Mouse (Mus musculus) adrenal gland, adult 2 months (tissue): Measurements from ENCODE around the gene Map4. TPM values are rescaled to one million over a fixed set of nuclear protein-coding genes. Genes with fewer than 3 reads are reported as not detected.

Experiments
- DNase-seq: peaks from one replicate; pipeline ENCODE4 v3.0.0; 2021
- polyA plus RNA-seq: library from polyadenylated mRNA; depleted of rRNA; stranded (reverse); fragments of >200 nt; gene quantifications from 2 replicates; pipeline ENCODE4 v1.2.3, GENCODE M21; 2012
- total RNA-seq, 2 experiments: library from RNA; stranded (reverse); gene quantifications; 2 replicates each; pipeline ENCODE4 v1.2.3; 2021

Gene Map4
- total and polyA plus RNA-seq, 3 experiments, result 81.6 to 223 (median 82.5) TPM

DNA sequence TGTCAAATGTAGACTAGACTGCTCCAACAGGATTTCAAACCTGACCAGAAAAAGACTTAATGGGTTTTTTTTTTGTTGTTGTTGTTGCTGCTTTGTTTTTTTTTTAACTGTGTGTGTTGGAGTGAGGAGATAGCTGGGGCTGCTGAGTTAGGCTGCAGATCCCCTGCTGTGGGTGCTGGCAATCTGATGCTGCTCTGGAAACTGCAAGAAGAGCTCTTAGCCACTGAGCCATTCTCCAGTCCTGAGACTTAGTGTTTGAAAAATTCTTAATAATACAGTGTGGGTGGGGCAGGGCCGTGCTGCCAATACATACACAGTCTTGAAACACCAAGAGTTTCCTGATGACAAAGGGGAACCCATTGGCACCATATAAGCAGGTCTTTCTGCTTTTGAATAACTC, 70.7 kb downstream of the Map4 start:
- no peak for DNase-seq

DNA sequence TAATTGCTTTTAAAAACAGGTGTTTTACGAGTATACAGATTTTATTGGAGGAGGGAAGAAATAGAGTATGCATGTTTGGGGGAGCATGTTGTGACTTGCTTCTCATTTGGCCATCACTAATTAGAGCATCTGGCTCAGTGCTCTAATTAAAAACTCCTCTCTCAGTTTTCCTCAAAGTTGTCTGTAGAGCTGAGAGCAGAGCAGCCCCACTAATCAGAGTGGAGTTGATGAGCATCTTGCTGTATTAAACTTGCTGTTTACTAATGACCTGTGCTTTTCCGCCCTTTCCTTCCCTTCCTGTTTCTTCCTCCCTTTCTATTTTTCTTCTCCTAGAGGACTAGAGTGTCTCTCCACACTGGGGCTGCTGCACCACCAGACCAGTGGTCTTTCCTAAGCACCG, 71.2 kb downstream of the Map4 start:
- no peak for DNase-seq

DNA sequence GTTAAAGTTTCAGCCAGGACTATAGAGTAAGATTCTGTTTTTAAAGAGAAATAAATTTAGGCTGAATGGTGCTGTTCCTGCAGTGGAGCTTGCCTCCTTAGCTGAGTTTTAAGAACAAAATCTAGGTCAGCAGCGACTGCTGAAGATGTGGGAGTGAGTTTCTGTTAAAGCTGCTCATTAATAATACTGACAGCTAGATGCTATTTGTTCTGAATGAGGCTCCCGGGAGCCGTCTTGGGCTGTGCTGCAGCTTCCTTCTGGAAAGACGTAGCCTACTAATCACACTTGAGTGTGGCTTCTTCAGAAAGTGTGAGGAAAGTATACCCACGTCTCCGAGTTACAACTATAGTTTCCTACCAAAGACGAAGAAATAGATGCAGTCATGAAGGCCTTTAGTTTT, 88.0 kb downstream of the Map4 start:
- no peak for DNase-seq

DNA sequence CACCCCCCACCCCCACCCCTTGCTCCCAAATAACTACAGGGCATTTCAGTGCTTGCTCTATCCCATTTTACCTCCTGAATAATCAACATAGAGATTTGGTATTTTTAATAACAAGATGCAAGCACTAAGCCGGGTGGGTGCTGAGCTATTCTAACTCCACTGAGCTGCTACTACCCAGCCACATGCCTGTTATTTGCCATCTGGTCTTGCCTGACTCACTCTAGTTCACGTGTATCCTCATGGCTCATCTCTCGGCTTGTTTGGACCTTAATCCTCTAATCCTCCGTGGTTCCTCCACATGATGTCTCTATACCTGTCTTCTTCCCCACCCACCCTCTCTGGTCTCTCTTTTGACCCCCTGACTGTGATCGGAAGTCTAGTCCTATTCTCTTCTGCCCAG, 89.1 kb downstream of the Map4 start:
- DNase-seq, result no peak

DNA sequence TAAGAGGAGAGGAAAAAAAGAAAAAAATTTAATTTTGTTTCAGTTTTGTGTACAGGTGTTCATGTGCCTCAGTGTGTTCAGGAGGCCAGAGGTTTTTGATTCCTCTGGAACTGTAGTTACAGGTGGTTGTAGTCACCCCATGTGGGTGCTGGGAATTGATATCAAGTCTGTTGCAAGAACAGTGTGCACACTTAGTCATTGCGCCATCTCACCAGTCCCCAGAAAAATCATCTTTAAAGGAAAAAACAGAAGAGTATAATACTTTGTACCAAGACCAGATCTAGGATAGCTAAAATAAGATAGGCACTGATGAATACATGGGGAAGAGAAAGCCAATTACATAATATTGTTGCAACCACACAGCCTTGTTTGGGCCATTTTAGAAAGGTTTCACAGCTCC, 90.2 kb downstream of the Map4 start:
- DNase-seq, result no peak

DNA sequence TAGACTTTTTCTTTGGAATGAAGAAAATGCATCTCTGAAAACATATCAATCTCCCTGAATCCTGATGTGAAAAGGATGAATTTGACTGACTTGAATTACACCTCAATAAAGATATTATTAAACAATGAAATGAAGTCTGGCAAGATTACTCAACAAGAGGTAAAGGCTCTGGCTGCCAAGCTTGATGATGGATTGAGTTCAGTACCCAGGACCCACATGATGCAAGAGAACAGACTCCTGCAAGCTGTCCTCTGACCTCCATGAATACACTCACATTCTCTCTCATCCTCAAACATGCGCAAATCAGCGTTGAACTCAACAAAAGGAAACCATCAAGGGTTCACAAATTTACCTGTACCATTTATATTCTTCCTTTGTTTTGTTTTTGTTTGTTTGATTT, 90.9 kb downstream of the Map4 start:
- peak; percentile 19 for DNase-seq

DNA sequence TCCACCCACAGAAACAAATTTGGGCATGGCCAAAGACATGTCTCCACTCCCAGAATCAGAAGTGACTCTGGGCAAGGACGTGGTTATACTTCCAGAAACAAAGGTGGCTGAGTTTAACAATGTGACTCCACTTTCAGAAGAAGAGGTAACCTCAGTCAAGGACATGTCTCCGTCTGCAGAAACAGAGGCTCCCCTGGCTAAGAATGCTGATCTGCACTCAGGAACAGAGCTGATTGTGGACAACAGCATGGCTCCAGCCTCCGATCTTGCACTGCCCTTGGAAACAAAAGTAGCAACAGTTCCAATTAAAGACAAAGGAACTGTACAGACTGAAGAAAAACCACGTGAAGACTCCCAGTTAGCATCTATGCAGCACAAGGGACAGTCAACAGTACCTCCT, 103.8 kb downstream of the Map4 start:
- DNase-seq, result no peak

DNA sequence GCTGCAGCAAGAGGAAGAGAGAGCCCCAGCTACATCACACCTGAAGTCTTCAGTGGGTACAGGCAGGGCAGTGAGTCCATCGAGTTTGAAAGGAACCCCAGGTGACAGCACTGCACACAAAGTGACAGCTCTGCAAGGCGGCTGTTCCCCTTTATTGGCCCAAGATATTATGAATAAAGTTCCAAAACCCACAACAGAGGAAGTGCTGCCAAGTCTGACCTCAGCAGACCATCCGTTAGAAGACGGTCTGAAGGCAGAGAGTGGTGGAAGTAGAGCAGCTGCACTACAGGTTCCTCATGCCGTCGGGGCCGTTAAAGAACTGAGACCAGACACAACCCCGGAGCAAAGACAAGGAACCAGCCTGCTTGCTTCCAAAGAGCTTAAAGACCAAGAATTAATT, 106.6 kb downstream of the Map4 start:
- DNase-seq, result peak; percentile 16

DNA sequence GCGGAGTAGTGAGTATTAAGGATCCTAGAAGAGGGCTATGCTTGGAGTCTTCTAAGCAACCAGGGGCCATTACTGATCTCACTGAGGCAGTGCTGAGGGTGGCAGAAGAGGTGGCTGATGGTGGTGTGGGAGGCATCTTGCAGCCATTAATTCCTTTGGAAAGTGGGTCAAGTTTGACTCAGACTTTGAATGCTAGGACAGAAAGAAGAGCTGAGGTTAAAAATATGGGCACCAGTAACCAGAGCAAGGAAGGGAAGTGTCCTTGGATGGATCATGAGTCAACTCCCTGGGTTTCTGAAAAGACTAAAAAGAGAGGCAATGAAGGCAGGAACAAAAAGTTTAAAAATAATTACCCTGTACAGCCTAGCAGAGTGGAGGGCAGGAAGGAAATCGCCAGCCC, 107.2 kb downstream of the Map4 start:
- peak; percentile 58 for DNase-seq

DNA sequence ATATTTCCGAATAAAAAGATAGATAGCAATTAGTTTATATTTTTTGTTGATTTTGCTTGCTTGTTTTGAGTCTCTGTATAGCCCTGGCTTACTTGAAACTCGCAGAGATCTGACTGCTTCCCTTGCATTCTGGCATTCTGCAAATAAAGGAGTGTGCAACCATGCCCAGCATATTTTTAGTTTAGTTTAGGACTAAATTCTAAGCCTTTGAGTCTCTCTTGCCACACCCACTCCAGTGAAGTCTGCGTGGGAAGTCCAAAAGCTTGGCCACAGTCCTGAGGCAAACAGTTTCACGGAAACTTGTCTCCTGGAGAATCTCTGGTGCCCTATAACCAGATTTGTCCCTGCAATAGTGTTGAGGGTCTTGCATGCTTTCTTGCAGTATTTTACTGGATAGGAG, 113.1 kb downstream of the Map4 start:
- DNase-seq, result no peak

DNA sequence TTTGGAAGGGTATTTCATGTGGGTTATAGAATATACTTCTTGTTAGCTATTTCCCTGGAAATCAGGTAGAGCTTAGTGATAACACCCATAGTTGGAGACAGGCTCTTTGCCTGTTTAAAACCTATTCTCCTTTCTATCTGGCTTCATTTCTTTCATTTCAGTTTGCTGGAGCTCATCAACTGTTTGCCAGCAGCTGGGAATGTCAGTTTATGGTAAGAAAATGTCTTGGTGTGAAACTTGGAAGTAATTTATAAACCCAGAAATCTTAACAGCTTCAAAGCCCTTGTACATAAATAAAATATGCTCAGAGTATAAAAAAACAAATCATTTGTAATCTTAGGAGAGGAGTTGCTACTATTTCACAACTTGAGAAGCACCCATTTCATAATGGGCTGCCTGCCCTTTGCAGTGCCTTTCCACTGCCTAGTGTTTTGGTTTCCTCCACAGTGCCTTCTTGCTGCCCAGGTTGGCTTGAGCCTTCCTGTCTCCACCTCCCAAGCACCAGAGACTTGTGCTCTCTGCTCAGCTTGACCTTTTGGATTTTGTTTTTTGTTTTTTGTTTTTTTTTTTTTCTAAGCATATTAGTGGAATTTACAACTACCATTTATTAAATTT, 114.6 kb downstream of the Map4 start:
- no peak for DNase-seq

DNA sequence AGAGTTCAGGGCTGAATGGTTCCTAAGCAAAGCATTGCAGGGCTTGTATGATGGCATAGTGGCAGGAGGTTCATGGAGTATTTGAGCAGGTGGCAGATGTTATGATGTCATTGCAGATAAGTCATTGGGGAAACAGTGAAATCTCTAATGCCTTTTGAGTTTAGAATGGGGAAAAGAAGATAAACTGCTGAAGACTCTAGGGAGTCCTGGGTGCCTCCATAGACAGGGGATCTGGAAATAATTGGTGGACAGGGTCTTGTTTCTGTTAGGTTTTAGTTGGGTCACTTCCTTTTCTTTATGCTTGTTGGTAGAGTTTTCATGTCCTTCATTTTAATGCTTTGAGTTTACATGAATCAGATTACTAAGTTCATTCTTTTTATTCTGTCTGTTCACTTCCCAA, 116.0 kb downstream of the Map4 start:
- DNase-seq, result no peak

DNA sequence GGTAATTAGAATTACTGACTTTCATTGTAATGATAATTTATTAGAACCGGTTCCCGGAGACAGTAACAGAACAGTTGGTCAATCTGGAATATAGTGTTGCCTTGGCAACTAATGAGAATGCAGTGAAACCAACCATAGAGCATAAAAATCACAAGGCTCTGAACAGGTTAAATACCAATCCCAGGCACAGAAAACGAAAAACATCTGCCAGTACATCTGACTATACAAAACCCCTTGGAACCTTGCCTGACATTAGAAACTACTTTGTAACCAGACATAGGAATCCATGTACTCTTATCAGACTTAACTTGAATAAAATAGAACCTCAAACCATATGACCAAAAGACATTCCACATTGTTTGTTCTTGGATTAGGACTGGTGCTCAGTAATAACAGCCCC, 116.6 kb downstream of the Map4 start:
- DNase-seq, result no peak

DNA sequence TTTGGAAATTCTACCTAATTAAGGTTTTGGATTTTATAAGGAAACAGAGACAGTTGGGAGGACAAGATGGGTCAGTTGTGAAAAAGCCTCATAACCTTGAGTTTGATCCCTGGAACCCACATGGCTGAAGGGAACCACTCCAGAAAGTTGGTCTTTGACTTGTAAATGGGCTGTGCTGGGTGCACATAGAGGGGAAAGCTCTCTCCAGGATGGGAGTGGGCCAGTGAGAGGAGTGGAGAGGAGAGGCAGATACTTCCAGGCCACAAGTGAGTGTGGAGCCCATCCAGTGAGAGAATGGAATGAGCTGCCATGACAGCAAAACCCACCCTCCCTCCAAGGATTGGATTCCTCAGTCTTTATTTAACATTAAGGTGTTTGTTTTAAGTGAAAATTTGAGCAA, 119.9 kb downstream of the Map4 start:
- DNase-seq, result no peak

DNA sequence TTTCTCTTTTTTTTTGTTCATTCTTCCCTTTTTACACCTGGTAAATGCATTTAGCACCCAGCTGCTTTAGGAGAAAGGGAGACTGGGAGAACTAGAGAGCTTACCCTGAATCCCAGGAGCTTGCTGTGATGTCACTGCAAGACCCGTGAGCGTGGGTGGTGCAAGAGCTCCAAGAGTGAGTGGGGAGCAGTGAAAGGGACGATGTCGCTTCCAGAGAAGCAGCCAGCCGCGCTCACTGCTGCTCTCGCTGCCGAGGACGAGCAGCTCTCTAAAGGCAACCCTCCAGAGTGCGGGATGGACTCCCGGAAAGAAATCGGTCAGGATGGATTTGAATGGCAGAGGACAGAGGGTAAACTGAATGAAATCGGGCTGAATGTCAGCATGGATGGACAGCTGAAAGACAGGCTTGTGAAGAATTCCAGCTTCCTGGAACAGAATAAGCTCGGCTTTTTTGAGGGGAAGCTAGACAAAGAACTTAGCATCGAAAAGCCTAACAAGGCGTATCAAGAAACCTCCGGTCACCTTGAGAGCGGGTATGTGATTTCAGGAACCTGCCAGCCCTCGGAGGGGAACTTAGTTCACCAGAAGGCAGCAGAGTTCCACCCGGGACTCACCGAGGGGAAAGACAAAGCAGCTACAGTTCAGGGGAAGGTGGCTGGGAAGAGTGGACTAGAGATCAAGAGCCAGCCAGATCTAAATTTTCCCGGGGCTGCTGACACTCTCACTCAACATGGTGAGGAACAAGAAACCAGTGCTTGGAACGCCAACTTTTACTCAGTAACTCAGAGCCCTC, 120.8 kb downstream of the Map4 start:
- no peak for DNase-seq

DNA sequence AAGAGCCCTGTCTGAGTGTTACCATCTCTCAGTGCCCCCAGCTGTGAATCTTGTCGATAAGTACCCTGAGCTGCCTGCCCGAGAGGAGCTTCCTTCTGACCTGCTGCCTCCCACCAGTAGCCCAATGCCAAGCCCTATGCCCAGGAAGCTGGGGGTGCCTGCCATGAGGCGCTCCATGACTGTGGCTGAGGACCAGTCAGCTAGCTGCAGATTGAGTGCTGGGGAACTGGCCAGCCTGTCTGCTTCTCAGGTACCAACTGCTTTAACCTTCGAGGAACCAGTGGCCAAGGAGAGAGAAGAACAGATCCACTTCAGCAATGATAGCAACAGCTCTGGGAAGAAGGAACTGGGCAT, 121.7 kb downstream of the Map4 start:
- DNase-seq, result no peak

DNA sequence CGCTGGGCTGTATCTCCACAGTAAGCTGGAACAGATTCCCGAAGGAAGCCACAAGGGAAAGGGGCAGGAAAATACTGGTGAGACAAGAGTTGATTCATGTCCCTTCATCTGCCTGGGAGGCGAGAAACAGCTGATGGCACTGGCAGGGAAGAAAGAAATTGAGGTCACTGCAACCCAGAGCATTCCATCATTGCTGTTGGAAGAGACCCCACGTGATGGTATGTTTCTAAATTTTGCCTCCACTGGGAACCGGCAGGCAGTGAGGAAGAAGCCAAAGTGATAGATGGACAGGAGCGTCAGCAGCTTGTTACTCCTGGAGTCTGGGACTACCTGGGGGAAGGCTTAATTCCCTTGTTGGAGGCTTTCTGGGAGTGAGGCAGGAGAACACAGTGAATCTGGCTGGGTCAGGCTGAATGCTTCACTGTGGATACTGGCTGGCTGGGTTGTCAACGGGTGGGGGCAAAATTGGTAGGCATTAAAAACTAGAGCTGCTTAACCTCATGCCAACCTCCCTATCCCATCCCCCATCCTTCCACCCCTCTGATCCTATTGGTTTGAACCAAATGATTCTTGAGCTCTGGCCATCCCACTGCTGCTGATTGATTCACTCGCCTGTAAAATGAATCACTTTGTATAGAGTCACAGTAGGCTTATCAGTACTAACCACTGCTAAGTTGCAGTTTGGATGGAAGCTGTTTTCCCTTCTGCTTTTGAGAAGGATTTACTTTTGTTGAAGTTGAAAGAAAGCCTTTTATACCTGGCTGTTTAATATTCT, 122.2 kb downstream of the Map4 start:
- peak; percentile 30 for DNase-seq

DNA sequence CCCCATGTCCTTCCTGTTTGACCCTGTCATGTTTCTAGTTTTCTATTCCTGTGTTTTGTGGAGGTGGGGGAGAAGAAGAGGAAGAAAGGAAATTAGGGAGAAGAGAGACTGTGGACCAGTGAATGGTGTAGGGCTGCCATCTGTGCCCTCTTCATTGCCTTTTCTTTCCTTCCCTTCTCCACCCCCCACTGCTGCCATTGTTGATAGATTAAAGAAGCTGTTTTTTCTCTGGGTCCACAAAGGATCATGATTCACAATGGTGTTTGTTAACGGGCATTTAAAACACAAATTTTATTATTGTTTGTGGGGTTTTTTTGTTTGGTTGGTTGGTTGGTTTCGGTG, 122.8 kb downstream of the Map4 start:
- no peak for DNase-seq

DNA sequence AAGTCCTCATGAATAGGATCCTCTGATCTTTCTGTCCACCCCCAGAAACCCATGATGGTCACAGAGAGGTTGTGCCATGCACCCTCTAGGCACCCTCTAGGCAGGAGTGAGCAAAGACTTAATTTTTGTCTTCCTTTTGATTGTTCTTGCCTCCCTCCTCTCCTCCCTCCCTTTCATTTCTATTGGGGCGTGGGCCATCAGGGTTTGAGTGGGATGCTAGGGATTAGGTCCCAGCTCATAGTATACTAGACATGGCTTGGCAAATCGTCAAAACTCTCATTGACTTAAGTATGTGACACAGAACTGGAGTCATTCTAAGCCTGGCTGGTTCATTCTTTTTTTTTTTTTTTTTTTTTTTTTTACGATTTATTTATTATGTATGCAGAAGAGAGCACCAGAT, 123.5 kb downstream of the Map4 start:
- DNase-seq, result no peak

DNA sequence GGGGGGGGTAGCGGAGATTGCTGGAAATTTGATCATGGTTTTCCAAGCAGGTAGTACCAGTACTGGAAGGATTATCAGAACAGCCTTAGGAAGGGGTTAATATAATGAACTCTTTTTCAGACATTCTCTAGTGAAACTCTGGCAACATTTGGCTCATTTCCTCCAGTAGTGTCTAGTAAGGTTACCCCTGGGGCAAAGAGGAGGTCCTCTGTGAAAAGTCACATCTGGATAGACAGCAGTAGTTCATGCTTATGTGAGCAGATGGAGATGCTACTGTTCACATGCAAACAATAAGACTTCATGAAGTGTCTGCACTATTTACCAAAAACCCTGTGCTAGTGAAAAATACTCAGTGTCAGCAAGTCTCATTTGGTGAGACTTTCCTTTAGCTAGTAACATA, 125.9 kb downstream of the Map4 start:
- no peak for DNase-seq

DNA sequence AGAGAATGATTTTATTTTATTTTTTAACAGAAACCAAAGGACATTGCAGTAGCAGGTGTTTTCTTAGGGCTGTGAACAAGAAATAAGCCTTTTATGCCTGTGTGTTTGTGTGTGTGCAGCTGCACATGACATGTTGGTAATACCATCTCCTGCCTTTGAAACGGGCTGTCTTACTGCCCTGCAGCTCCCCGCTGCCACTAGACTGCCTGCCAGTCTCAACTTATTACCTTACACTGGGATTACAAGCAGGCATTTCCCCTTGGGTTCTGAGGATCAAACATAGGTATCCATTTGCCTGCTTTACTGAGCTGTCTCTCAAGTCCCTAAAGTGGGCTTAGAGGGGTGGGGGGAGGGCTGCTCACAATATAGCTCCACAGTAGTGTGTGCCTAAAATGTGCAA, 129.5 kb downstream of the Map4 start:
- no peak for DNase-seq

DNA sequence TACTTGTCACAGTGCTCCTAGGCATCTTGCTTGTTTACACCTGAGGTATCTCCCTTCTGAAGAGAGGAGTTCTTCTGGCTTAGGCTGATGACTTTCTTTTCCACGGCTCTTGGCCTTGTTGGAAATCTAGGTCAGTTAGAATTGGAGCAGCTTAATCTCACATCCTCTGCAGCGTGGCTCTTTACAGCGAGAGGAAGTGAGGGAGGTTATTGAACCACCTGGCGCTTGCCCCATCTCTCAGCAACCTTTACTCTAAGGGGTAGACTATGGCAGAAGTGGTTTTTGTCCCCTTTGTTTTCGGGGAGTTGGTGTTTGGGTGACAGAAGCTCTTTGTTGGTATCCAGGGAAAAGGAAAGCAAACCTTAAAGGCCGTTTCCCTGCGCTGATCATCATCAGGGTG, 131.1 kb downstream of the Map4 start:
- no peak for DNase-seq

DNA sequence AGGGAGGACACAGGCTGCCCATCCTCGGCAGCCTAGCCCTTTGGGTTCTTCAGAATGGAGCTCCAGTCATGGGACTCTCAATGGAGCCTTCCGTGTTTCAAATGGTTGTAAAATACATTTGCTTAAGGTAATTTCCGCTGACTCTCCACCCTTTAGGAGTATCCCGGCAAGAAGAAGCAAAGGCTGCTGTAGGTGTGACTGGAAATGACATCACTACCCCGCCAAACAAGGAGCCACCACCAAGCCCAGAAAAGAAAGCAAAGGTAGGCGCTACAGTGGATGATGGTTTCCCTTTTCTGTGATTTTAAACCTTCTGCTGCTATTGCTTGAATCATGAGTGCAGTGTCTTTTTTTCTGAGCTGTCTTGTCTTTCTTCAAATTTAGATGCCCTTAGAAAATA, 131.6 kb downstream of the Map4 start:
- DNase-seq, result no peak

DNA sequence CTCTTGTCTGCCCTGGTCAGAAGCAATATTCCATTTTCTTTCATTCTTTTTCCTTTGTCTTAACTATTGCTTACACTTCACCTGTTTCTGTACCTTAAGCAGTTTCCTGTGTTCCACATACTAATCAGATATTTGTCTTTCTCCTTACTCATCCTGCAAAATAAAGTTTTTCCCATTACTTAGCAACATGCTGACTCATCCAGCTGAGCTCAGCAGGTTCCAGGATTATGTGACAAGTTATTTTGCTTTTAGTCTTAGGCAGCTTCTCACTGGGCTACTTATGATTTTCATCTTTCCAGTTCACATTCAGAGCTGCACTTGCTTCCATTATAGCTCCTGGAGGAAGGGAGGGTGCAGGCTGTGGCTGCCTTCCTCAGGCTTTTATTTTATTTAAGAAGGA, 133.4 kb downstream of the Map4 start:
- peak; percentile 43 for DNase-seq
